Mouse (Mus musculus) CD8-positive naive resting alpha-beta T cell, adult 2 months (primary cell): Measurements from ENCODE around the gene B3galt6.
A peak's percentile ranks its signal among the peaks of the same experiment; 100 is the strongest.

Experiments used
- DNase-seq, 2 experiments: peaks; one replicate each; pipeline ENCODE4 v3.0.0; 2022; ENCODE audit warnings: low read depth in 2 of 2, low spot score in 2 of 2

B3galt6 gene

GRCm38 (mm10) chr4:155992241-155992905 lies at the start of gene B3galt6, which contains the start of gene Sdf4:
B3galt6 (minus strand) TSS chr4:155992649.
Sdf4 (plus strand) TSS chr4:155992872.
- peak; percentile 81 to 84 for DNase-seq

DNA sequence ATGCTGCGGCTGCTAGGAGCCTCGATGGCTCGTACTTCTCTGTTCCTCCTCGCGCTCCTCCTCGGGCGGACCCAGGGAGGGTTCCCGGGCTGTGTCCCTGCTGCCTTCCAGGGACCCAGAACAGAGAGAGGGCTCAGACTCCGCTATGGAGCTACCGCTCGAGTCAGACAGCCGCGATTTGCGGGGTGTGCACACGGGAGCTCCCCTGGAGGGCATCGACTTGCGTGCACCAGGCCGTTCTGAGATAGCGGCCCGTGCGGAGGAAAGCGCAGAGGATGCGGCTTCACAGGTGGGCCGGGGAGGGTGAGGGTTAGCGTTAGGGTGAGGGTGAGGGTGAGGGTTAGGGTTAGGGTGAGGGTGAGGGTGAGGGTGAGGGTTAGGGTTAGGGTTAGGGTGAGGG lies 42.5 kb upstream of the B3galt6 start:
- peak in 1 of 2 experiments; percentile 15 for DNase-seq

DNA sequence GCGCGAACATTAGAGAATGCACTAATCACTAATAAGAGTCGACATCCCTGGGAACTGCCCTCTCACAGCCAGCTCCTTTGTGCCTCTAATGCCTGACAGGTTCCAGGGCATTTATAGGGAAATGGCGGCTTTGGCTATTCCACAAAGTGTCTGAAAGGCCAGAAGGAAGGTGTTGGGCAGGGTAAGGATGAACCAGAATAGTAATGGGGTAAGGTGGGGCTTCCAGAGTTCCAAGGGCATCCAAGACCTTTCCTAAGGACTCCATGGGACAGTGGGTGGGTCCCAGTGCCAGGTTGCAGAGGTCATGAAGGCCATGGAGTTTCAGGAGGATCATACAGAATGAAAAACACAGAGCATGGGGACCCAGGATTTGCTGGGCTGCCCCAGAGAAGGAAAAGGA lies 41.9 kb upstream of the B3galt6 start:
- DNase-seq: no peak

DNA sequence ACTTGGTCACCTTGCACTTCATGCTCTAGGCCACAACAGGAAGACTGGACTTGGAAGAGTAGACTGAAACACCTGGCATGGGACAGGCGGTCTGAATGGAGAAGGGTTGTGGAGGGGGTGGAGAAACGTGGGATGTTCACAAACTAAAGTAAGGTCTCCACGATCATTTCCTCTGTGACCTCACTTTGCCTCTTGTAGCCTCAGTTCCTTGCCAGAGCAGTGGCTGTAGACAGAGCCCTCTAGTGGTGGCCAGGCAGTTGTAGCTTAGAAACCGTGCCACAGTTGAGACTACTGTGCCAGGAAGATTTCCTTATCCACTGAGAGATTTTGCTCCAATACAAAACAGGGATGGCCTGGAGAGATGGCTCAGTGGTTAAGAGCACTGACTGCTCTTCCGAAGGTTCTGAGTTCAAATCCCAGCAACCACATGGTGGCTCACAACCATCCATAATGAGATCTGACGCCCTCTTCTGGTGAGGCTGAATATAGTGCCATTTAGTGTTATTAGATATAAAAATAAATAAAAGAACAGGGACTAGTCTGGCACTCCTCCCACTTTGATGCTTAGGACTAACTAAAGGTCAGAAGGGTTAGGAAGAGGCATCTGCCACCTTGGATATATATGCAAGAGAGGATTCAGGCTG lies 41.1 kb upstream of the B3galt6 start:
- DNase-seq: peak; percentile 63 to 72

DNA sequence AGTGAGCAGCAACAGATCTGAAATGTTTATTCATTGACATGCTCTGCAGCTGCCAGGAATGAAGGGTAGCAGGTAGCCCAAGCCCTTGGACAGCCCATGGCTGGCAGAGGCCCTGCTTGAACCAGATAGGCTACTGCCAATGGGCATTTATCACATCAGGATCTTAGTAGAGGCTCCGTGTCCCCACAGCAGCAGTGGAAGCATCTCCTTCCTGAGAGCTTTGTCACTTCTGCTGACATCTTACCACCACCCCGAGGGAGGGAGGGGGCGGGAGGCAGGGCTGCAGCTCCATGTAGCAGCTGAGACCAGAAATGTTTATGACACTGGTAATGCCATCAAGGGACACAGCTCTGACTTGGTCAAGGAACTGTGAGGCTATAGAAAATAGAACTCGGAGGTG lies 40.4 kb upstream of the B3galt6 start:
- no peak for DNase-seq

DNA sequence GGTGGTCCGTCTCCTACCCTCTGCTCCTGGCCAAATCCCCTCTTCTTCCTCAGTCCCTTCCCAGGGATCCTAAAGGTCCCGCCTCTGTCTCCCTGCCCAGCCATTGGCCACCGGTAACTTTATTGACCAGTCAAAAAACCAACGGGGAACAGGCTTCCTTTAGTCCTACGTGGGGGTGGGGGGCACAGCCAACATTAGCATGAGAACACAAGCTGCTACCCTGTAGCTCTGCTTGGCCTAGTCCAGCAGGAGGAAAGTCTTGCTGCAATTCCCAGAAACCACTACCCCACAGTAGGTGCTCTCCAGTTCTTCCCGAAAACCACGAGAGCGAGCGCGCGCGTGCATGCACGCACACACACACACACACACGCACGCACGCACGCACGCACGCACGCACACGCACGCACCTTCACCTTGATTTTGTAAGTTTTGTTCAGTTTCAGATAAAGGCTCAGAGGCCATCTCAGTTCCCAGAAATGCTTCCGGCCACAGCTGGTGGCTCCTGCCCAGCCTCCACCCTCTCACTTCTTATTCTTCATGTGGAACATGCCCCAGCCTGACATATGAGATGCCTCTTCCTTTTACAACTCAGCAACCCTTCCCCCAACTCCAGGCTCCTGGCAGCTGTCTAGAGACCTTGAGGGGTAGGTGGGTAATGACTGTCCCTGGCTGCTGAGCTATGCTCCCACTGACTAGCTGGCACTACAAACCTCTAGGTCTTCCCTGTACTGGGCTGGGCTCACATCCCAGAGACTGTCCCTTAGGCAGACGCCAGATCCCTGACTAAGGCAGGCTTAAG lies 39.3 kb upstream of the B3galt6 start:
- peak; percentile 26 to 35 for DNase-seq

DNA sequence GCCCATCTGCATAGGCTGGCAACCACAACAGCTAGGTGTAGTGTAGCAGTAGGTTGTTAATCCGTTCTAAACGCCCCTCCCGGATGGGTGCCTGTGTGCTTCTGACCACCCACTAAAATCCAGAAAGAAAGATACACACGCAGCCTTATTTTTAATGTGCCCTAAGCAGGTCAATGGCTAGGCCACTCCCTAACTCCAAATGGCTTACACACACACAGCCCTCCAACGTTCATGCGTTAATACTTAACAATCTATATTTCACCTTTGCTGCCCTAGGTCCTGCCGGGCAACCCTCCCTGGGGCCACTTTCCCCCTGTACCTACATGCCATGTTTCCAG lies 38.8 kb upstream of the B3galt6 start:
- DNase-seq: no peak

GRCm38 (mm10) chr4:156030651-156031118 lies 38.2 kb upstream of the B3galt6 start:
- DNase-seq: no peak

- DNase-seq: no peak
Measured at GRCm38 (mm10) chr4:156028580-156028979, 36.1 kb upstream of the B3galt6 start.

DNA sequence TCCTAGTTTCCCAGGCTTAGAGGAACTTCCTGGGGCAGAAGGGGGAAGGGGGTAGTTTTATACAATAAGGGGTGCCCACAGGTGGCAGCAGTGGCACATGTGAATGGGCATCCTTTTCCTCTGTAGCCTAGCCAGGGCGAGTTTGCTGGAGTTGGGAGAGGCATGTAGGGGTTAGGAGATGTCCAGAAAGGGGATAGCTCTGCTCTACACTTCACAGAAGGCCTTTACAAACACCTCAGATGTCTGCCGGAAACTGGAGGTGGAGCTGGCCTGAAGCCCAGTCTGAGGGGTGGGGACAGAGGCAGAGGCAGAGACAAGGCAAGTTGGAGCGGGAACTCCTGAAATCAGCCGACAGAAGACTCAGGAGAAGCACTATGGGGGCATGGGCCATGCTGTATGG lies 33.6 kb upstream of the B3galt6 start, which contains the start of gene Tnfrsf18:
Gene Tnfrsf18, plus strand, starts transcription at position 152 of the 400 bp plus-strand sequence.
- peak; percentile 47 to 50 for DNase-seq

DNA sequence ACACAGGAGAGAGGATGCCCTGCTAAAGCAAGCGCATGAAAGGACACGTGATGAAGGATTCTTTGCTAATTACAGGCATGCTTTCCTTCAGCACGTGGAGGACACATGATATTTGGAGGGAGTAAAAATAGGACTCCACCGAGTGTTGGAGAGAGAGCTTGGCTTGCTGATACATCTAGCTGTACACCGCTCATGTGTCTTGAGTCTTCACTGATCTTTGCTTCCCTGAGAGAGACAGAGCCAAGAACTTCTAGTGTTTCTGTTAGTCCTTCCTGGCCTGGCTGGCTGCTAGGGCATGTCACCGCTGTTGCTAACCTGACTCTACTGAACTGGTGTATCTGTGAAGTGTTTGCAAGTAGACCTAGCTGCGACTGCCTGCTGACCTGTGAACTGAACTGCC lies 31.7 kb upstream of the B3galt6 start:
- DNase-seq: no peak

- no peak for DNase-seq
Measured at GRCm38 (mm10) chr4:156023520-156023919, 31.1 kb upstream of the B3galt6 start.

DNA sequence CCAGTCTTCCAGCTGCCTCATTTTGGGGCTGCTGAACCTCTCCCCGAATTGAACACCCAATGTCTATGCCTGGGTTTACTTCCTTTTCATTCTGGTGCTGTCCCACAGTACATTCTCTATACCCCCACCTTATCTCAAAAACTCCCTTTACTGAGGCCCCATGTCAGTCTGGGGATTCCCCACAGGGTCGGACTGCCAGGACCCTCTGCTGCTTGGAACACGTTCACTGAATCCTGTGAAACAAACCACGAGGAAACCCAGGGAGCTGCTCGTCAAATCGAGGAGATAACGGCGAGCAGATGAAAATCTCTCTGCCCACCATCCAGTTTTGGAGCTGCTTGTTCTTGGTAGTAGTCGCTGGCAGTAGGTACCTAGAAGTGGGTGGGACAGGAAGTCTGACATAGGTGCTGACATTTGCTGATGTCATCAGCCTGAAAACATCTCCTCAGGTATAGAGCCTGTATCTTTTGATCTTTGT lies 29.5 kb upstream of the B3galt6 start:
- DNase-seq: peak; percentile 74 to 80

- DNase-seq: no peak
Measured at GRCm38 (mm10) chr4:156021381-156021780, 28.9 kb upstream of the B3galt6 start.

GRCm38 (mm10) chr4:156019771-156020170 lies 27.3 kb upstream of the B3galt6 start:
- DNase-seq: no peak

DNA sequence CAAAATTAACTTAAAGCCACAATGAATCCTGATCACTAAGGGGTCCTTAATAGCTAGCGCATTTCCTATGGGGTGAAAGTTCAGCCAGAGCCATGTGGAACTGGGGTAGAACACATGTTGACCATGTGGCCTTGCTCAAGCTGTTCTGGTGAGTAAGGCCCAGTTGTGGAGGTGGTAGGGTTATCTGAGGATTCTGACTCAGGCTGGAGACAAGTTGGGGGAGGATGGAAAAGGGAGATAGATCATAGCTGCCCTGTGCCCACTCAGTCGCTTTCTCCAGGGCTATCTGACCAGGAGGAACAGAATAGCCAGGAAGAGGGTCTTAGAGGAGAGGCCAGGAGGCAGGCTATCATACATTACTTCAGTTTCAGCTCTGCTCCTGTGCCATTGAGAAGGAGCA lies 22.0 kb upstream of the B3galt6 start:
- DNase-seq: no peak

- DNase-seq: no peak
Measured at GRCm38 (mm10) chr4:156013637-156014036, 21.2 kb upstream of the B3galt6 start, which contains the start of gene Tnfrsf4. Tnfrsf4 (plus strand) TSS chr4:156013843.

GRCm38 (mm10) chr4:156008369-156008768 lies 15.9 kb upstream of the B3galt6 start:
- no peak for DNase-seq

GRCm38 (mm10) chr4:156004109-156004508 lies 11.7 kb upstream of the B3galt6 start:
- peak in 1 of 2 experiments; percentile 29 for DNase-seq

DNA sequence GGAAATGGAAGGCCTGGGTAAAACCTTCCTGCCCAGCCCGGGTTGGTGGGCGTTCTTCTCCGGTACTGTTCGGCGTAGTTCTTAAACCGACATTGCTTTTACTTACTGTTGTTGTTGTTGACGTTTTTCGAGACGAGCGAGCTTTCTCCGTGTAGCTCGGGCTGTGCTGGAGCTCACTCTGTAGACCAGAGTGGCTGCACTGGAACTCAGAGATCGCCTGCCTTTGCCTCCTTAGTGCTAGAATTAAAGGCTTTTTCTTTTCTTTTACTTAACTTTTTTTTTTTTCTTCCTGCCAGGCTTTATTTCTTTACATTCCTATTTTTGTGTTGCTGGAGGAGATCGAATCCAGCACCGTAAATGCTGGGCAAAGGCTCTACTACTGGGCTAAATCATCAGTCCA lies 1.2 kb upstream of the B3galt6 start:
- DNase-seq: no peak

- DNase-seq: peak; percentile 95 to 97
Measured at GRCm38 (mm10) chr4:155992906-155993547, 578 bp upstream of the B3galt6 start.
